Mouse (Mus musculus): ENCODE results near the gene A130010J15Rik. TPM values are rescaled to one million over a fixed set of nuclear protein-coding genes. Genes with fewer than 3 reads are reported as not detected.
A peak's percentile ranks its signal among the peaks of the same experiment; 100 is the strongest.

A130010J15Rik gene
- 16.7 and 16.9 TPM in 2 replicates for polyA plus RNA-seq (2016; fragmentation: Nextera tagmentation; extraction: Ambion mirVana)

GRCm38 (mm10) chr1:193167746-193168145 is at the start of gene A130010J15Rik:
TSS of gene A130010J15Rik (plus strand) at chr1:193168046.
- Histone ChIP-seq H3K9me3 (replicated peaks) (no peaks in the 10 kb centered on the region), H3K4me3 (no peak within 1 kb of the TSS), H3K4me1 (peaks cover 9% of the 10 kb centered on the region), H3K27ac (replicated peaks) (no peak within 1 kb of the TSS), H3K27me3 (ENCODE audit: low read depth, poor library complexity, severe bottlenecking) (no peaks in the 10 kb centered on the region), H3K36me3 (no peaks in the 10 kb centered on the region)
- no peak for DNase-seq (ENCODE audit: low spot score)
- WGBS, result 92% methylated on average over 3 of the region's 3 CpGs

- Histone ChIP-seq H3K9me3 (replicated peaks) (no peaks in the 10 kb centered on the region), H3K27ac (replicated peaks) (no peak overlapping the region), H3K4me3 (no peak overlapping the region), H3K27me3 (ENCODE audit: low read depth, poor library complexity, severe bottlenecking) (no peaks in the 10 kb centered on the region), H3K4me1 (no peaks in the 10 kb centered on the region; the same call in 1 of the 2 replicates), H3K36me3 (peaks cover 98% of the 10 kb centered on the region)
- 93% methylated on average over 7 of the region's 7 CpGs for WGBS
- DNase-seq (ENCODE audit: low spot score), result no peak
These were observed 45.1 kb upstream of the A130010J15Rik start for GRCm38 (mm10) chr1:193122793-193123192.

- WGBS, result 93% methylated on average over 6 of the region's 6 CpGs
- no peak overlapping the region for H3K4me3 ChIP-seq
- H3K36me3 ChIP-seq, result peaks cover 98% of the 10 kb centered on the region
- H3K9me3 ChIP-seq (replicated peaks), result no peaks in the 10 kb centered on the region
- H3K27me3 ChIP-seq (ENCODE audit: low read depth, poor library complexity, severe bottlenecking), result no peaks in the 10 kb centered on the region
- no peak overlapping the region for H3K27ac ChIP-seq (replicated peaks)
- no peak for DNase-seq (ENCODE audit: low spot score)
- no peaks in the 10 kb centered on the region; the same call in 1 of the 2 replicates for H3K4me1 ChIP-seq
These were observed 44.6 kb upstream of the A130010J15Rik start for GRCm38 (mm10) chr1:193123290-193123689.

- no peaks in the 10 kb centered on the region for H3K27me3 ChIP-seq (ENCODE audit: low read depth, poor library complexity, severe bottlenecking)
- H3K36me3 ChIP-seq, result peaks cover 75% of the 10 kb centered on the region
- WGBS, result 84% methylated on average over 4 of the region's 4 CpGs
- DNase-seq (ENCODE audit: low spot score), result no peak
- H3K27ac ChIP-seq (replicated peaks), result no peak overlapping the region
- no peaks in the 10 kb centered on the region for H3K9me3 ChIP-seq (replicated peaks)
- no peak overlapping the region for H3K4me3 ChIP-seq
- H3K4me1 ChIP-seq, result peaks cover 12% of the 10 kb centered on the region
These were observed 42.0 kb upstream of the A130010J15Rik start for GRCm38 (mm10) chr1:193125835-193126234.

GRCm38 (mm10) chr1:193128055-193128454 is 39.8 kb upstream of the A130010J15Rik start:
- H3K4me1 ChIP-seq, result peaks cover 12% of the 10 kb centered on the region
- WGBS, result 94% methylated on average over 6 of the region's 6 CpGs
- no peak for DNase-seq (ENCODE audit: low spot score)

GRCm38 (mm10) chr1:193129321-193129720 is 38.5 kb upstream of the A130010J15Rik start:
- peak overlapping the region; percentile 98 for H3K4me3 ChIP-seq
- H3K27ac ChIP-seq (replicated peaks), result peak overlapping the region; percentile 88
- WGBS, result 32% methylated on average over 5 of the region's 5 CpGs
- H3K36me3 ChIP-seq, result peaks cover 40% of the 10 kb centered on the region
- H3K4me1 ChIP-seq, result peaks cover 12% of the 10 kb centered on the region
- no peaks in the 10 kb centered on the region for H3K9me3 ChIP-seq (replicated peaks)
- no peak for DNase-seq (ENCODE audit: low spot score)
- H3K27me3 ChIP-seq (ENCODE audit: low read depth, poor library complexity, severe bottlenecking), result no peaks in the 10 kb centered on the region

More at GRCm38 (mm10) chr1:193128055-193128454, 39.8 kb upstream of the A130010J15Rik start:
- H3K9me3 ChIP-seq (replicated peaks), result no peaks in the 10 kb centered on the region
- no peaks in the 10 kb centered on the region for H3K27me3 ChIP-seq (ENCODE audit: low read depth, poor library complexity, severe bottlenecking)
- H3K4me3 ChIP-seq, result no peak overlapping the region
- H3K27ac ChIP-seq (replicated peaks), result no peak overlapping the region
- H3K36me3 ChIP-seq, result peaks cover 53% of the 10 kb centered on the region

GRCm38 (mm10) chr1:193129786-193130455 is 37.9 kb upstream of the A130010J15Rik start, which contains the start of gene Diexf:
TSS of gene Diexf (minus strand) at chr1:193130272.
- Histone ChIP-seq H3K27me3 (ENCODE audit: low read depth, poor library complexity, severe bottlenecking) (no peaks in the 10 kb centered on the region), H3K9me3 (replicated peaks) (no peaks in the 10 kb centered on the region), H3K4me3 (peak within 1 kb of the TSS; percentile 98), H3K36me3 (peaks cover 34% of the 10 kb centered on the region), H3K4me1 (peaks cover 12% of the 10 kb centered on the region), H3K27ac (replicated peaks) (peak within 1 kb of the TSS; percentile 88)
- WGBS, result under 1% methylated on average over 61 of the region's 61 CpGs
- DNase-seq (ENCODE audit: low spot score), result peak; percentile 98

GRCm38 (mm10) chr1:193130456-193130825 is 37.4 kb upstream of the A130010J15Rik start:
- DNase-seq (ENCODE audit: low spot score), result no peak
- no peaks in the 10 kb centered on the region for H3K9me3 ChIP-seq (replicated peaks)
- peaks cover 12% of the 10 kb centered on the region for H3K4me1 ChIP-seq
- H3K27me3 ChIP-seq (ENCODE audit: low read depth, poor library complexity, severe bottlenecking), result no peaks in the 10 kb centered on the region
- peaks cover 29% of the 10 kb centered on the region for H3K36me3 ChIP-seq
- H3K27ac ChIP-seq (replicated peaks), result peak overlapping the region; percentile 88
- H3K4me3 ChIP-seq, result peak overlapping the region; percentile 98
- 31% methylated on average over 11 of the region's 11 CpGs for WGBS

GRCm38 (mm10) chr1:193130839-193131238 is 37.0 kb upstream of the A130010J15Rik start:
- no peak for DNase-seq (ENCODE audit: low spot score)
- H3K4me3 ChIP-seq, result peak overlapping the region; percentile 98
- WGBS, result 81% methylated on average over 8 of the region's 8 CpGs

GRCm38 (mm10) chr1:193131311-193131948 is 36.4 kb upstream of the A130010J15Rik start:
- Histone ChIP-seq H3K36me3 (peaks cover 19% of the 10 kb centered on the region), H3K9me3 (replicated peaks) (no peaks in the 10 kb centered on the region), H3K27ac (replicated peaks) (no peak overlapping the region), H3K4me3 (no peak overlapping the region), H3K27me3 (ENCODE audit: low read depth, poor library complexity, severe bottlenecking) (no peaks in the 10 kb centered on the region), H3K4me1 (peaks cover 12% of the 10 kb centered on the region)
- DNase-seq (ENCODE audit: low spot score), result no peak
- WGBS, result 89% methylated on average over 6 of the region's 6 CpGs

More at GRCm38 (mm10) chr1:193130839-193131238, 37.0 kb upstream of the A130010J15Rik start:
- H3K36me3 ChIP-seq, result peaks cover 25% of the 10 kb centered on the region
- H3K9me3 ChIP-seq (replicated peaks), result no peaks in the 10 kb centered on the region
- H3K27ac ChIP-seq (replicated peaks), result peak overlapping the region; percentile 88
- H3K4me1 ChIP-seq, result peaks cover 12% of the 10 kb centered on the region
- H3K27me3 ChIP-seq (ENCODE audit: low read depth, poor library complexity, severe bottlenecking), result no peaks in the 10 kb centered on the region

- Histone ChIP-seq H3K36me3 (peaks cover 10% of the 10 kb centered on the region), H3K27me3 (ENCODE audit: low read depth, poor library complexity, severe bottlenecking) (no peaks in the 10 kb centered on the region), H3K4me1 (peaks cover 12% of the 10 kb centered on the region), H3K27ac (replicated peaks) (no peak overlapping the region), H3K9me3 (replicated peaks) (no peaks in the 10 kb centered on the region), H3K4me3 (no peak overlapping the region)
- no peak for DNase-seq (ENCODE audit: low spot score)
These were observed 35.5 kb upstream of the A130010J15Rik start for GRCm38 (mm10) chr1:193132385-193132784.

GRCm38 (mm10) chr1:193133726-193134125 is 34.1 kb upstream of the A130010J15Rik start:
- 85% methylated on average over 1 of the region's 1 CpGs for WGBS
- no peak overlapping the region for H3K27ac ChIP-seq (replicated peaks)

GRCm38 (mm10) chr1:193138087-193138486 is 29.8 kb upstream of the A130010J15Rik start:
- Histone ChIP-seq H3K4me1 (no peaks in the 10 kb centered on the region), H3K4me3 (no peak overlapping the region), H3K36me3 (no peaks in the 10 kb centered on the region), H3K27me3 (ENCODE audit: low read depth, poor library complexity, severe bottlenecking) (no peaks in the 10 kb centered on the region), H3K27ac (replicated peaks) (no peak overlapping the region), H3K9me3 (replicated peaks) (no peaks in the 10 kb centered on the region)
- DNase-seq (ENCODE audit: low spot score), result no peak
- WGBS, result 65% methylated on average over 7 of the region's 7 CpGs

More at GRCm38 (mm10) chr1:193133726-193134125, 34.1 kb upstream of the A130010J15Rik start:
- Histone ChIP-seq H3K36me3 (no peaks in the 10 kb centered on the region), H3K4me1 (peaks cover 12% of the 10 kb centered on the region), H3K9me3 (replicated peaks) (no peaks in the 10 kb centered on the region), H3K27me3 (ENCODE audit: low read depth, poor library complexity, severe bottlenecking) (no peaks in the 10 kb centered on the region), H3K4me3 (no peak overlapping the region)
- DNase-seq (ENCODE audit: low spot score), result no peak
